Mouse (Mus musculus): ENCODE data around the gene BC030870. TPM values are rescaled to one million over a fixed set of nuclear protein-coding genes. Genes with fewer than 3 reads are reported as not detected.
"Not testable (repeated sequence)": the region's sequence is repeated elsewhere in the genome, so short reads cannot be mapped to it uniquely, and the experiment has no call there.

Gene BC030870
- polyA plus RNA-seq (2012; ENCODE audit: insufficient read depth, low replicate concordance) = not detected in 2 replicates

DNA sequence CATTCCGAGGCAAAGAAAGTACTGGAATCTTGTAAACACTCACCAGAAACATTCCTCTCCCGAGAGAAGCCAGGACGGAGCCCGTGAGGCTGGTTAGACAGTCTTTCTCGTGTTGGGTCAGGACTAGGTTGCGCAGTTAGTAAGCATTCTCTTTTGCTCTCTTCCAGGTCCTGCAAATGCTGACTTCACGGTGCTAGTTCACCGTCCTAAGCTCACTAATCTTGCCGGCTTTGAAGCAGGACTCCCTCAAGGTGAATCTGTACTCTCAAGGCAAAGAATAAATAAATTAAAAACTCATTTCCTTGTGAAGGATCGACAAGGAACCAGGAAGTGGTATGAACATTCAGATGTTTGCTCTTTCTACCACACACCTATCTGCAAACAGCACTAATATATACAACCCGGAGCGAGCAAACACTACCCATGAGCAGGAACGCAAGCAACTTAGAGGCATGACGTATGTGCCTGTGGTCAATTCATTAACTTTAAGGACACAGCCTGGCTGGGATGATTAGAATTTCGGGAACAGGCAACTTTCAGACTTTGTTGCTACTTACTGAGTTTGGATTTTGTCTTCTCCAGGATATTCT lies at the start of gene BC030870:
TSS of gene BC030870 (minus strand) at position 365 of the 590 bp plus-strand sequence.
- Histone ChIP-seq H3K9me3 (peaks cover 12% of the 10 kb centered on the region), H3K4me1 (no peaks in the 10 kb centered on the region), H3K36me3 (replicated peaks; ENCODE audit: low read length) (no peaks in the 10 kb centered on the region), H3K27me3 (replicated peaks) (no peaks in the 10 kb centered on the region), H3K4me3 (replicated peaks) (no peak within 1 kb of the TSS)
- TF ChIP-seq GATA1 (IDR thresholded peaks at IDR 0.05; ENCODE audit: borderline replicate concordance, low read length) (no peak), FLI1 (IDR thresholded peaks at IDR 0.05; ENCODE audit: low read length) (no peak)

DNA sequence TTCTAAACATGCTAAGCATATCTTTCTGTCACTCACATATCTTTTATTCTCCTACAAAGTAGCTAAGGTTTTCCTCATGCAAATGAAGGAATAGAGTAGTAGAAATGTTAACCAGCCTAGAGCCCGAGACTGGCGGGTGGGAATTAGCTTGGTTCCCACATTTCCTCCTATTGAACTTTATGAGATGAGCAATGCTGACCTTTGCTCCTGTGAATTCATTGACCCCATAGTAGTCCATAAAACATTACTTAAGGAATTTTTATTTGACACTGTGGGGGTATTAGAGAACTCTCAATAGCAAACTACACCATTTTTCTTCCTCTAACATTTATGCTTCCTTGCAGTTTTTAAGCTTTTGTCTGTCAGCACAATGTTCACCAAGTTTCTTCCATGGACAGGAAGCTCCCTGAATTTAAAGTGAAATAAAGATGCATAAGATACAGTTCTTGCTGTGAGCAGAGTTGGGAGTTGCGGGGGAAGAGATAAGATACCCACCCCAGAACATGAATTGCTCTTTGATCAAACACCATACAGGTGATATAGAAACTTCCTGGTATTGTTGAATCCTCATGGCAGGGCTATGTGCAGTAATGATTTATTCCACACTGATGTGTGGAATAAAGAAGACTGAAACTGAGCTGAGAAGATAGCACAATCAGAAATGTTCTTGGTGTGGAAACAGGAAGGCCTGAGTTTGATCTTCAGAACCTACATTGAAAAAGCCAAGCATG lies 45.5 kb upstream of the BC030870 start:
- H3K4me3 ChIP-seq (replicated peaks) = no peak overlapping the region
- H3K27me3 ChIP-seq (replicated peaks) = no peaks in the 10 kb centered on the region
- 0 out of 2 replicates have a peak, but pooled peaks cover 6% of the 10 kb centered on the region for H3K9me3 ChIP-seq
- no peaks in the 10 kb centered on the region for H3K4me1 ChIP-seq
- H3K36me3 ChIP-seq (replicated peaks; ENCODE audit: low read length) = no peaks in the 10 kb centered on the region
- no peak for TF ChIP-seq FLI1 (IDR thresholded peaks at IDR 0.05; ENCODE audit: low read length)
- TF ChIP-seq GATA1 (IDR thresholded peaks at IDR 0.05; ENCODE audit: borderline replicate concordance, low read length) = no peak

DNA sequence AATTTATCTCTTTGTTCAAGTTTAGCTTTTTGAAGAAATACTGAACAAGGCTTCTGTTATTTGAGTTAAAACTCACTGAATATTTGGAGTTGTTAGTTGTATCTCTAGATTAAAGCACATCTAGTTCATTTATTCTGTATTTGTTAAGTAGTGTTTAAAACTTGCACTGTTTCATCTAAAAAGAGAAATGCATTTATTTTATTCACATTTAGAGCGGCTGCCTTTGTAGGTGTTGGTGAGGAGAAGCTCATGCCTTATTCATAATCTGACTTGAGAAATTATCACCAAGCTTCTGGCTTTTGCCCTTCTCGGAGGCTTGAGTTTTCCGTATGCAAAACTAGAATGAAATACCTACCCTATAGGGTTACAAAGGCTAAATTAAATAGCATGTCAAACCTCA lies 39.8 kb upstream of the BC030870 start:
- Histone ChIP-seq H3K4me1 (no peaks in the 10 kb centered on the region), H3K36me3 (replicated peaks; ENCODE audit: low read length) (no peaks in the 10 kb centered on the region), H3K4me3 (replicated peaks) (no peak overlapping the region), H3K9me3 (no peaks in the 10 kb centered on the region), H3K27me3 (replicated peaks) (no peaks in the 10 kb centered on the region)
- TF ChIP-seq FLI1 (IDR thresholded peaks at IDR 0.05; ENCODE audit: low read length) (no peak), GATA1 (IDR thresholded peaks at IDR 0.05; ENCODE audit: borderline replicate concordance, low read length) (no peak)

DNA sequence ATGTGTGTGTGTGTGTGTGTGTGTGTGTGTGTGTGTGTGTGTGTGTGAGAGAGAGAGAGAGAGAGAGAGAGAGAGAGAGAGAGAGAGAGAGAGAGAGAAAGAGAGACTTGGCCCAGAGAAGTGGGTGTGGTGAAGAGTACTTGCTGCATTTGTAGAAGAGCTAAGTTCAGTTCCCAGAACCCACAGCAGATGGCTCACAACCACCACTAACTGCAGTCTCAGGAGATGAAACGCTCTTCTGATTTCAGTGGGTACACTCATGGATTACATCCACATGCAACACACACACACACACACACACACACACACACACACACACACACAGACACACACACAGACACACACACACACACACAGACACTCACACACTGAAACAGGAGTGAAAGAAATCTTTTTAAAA lies 31.3 kb upstream of the BC030870 start:
- not testable (repeated sequence) for H3K4me3 ChIP-seq (replicated peaks); H3K27me3 ChIP-seq (replicated peaks); H3K4me1 ChIP-seq; H3K36me3 ChIP-seq (replicated peaks; ENCODE audit: low read length)
- peaks cover 19% of the 10 kb centered on the region for H3K9me3 ChIP-seq

DNA sequence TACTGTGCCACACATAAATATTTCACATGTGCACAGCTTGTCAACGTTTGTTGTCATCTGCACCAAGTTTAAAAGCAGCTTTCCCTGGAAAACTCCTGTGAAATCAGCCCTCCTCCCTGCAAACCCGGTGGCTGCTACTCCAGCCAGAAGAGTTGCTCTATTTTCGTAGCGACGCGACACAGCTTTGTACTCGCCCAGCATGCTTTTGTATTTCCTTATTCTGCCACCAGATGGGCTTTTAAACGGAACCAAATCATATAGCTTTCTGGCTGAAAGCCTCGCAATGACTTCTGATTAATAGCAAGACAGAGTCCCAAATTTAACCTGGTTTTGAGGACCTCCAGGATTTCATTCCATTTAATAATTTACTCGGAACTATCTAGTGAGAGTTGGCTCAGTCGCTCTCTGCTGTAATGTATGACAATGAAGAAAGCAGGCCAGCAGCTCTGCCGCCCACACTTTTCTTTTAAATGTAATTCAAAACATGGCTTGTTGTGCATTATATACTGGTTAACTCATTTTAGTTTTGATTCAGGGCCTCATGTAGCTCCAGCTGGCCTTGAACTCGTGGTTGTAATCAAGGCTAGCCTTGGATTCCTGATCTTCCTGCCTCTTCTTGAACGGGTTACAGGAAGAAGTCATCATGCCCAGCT lies 29.9 kb upstream of the BC030870 start:
- Histone ChIP-seq H3K36me3 (replicated peaks; ENCODE audit: low read length) (no peaks in the 10 kb centered on the region), H3K9me3 (peaks cover 19% of the 10 kb centered on the region), H3K4me1 (no peaks in the 10 kb centered on the region), H3K4me3 (replicated peaks) (no peak overlapping the region), H3K27me3 (replicated peaks) (no peaks in the 10 kb centered on the region)
- TF ChIP-seq FLI1 (IDR thresholded peaks at IDR 0.05; ENCODE audit: low read length) (no peak), GATA1 (IDR thresholded peaks at IDR 0.05; ENCODE audit: borderline replicate concordance, low read length) (no peak)

DNA sequence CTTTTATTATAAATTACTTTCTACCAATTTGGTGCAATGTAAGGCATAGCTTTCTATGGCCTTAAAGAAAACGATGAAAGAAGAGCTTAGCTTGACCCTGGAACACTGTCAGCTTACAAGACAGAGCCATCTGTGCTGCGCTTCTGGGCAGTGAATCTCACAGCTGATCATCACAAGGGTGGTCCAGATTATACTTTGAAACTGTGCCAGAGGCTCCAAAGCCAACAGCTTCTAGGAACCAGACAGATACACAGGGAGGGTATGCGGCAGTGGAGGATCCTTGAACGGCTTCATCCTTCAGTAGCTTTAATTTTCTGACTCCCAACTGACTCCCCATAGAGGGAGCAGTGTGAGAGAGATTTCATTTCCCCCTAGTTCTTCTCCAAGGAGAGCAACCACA lies 28.5 kb upstream of the BC030870 start:
- TF ChIP-seq GATA1 (IDR thresholded peaks at IDR 0.05; ENCODE audit: borderline replicate concordance, low read length) (no peak), FLI1 (IDR thresholded peaks at IDR 0.05; ENCODE audit: low read length) (no peak)
- Histone ChIP-seq H3K27me3 (replicated peaks) (no peaks in the 10 kb centered on the region), H3K4me3 (replicated peaks) (no peak overlapping the region), H3K36me3 (replicated peaks; ENCODE audit: low read length) (no peaks in the 10 kb centered on the region), H3K4me1 (no peaks in the 10 kb centered on the region), H3K9me3 (peaks cover 19% of the 10 kb centered on the region)

DNA sequence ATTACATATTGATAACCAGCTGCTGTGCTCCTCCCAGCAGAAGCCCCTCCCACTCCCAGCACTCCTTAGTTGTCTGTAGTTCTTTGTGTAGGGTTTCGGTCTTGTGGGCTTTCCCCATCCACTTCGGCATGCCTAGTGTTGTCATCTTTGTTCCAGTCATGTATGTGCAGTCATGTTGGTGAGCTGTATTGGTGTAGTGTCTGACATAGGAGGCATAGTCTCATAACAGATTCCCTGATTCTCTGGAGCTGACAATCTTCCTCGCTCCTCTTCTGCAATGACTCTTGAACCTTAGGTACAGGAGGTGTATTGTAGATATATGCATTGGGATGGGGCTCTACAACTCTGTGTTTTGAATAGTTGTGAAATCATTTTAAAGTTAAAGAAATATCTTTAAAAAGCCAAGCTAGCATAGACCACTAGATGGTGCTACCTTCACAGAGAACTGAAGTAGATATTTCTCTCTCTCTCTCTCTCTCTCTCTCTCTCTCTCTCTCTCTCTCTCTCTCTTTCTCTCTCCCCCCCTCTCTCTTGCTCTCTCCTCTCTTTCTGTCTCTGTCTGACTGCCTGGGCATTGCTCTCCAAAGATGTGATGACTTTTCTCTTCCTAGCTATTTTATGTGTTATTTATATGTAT lies 9.6 kb upstream of the BC030870 start:
- TF ChIP-seq GATA1 (IDR thresholded peaks at IDR 0.05; ENCODE audit: borderline replicate concordance, low read length) (no peak), FLI1 (IDR thresholded peaks at IDR 0.05; ENCODE audit: low read length) (no peak)
- Histone ChIP-seq H3K4me1 (no peaks in the 10 kb centered on the region), H3K27me3 (replicated peaks) (no peaks in the 10 kb centered on the region), H3K36me3 (replicated peaks; ENCODE audit: low read length) (no peaks in the 10 kb centered on the region), H3K9me3 (no peaks in the 10 kb centered on the region), H3K4me3 (replicated peaks) (no peak overlapping the region)

DNA sequence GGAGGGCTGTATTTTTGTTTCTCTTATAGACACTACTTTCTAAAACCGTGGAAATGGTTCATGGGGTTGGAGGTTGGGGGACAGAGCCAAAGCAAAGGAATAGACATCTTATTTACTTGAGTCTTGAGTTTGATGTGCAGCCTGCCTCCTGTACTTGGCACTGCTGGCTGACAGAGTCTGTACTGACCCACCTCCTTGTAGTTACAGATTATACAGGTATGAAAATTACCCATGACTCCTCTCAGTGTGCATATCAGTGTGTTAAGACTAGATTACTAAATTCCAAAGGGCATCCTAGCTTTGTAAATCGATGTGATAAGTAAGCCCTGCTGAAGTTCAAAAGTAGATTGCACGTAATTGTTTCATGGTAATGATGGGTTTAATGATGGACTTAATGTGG lies 2.9 kb downstream of the BC030870 start:
- H3K27me3 ChIP-seq (replicated peaks) = no peaks in the 10 kb centered on the region
- peaks cover 6% of the 10 kb centered on the region for H3K9me3 ChIP-seq
- no peaks in the 10 kb centered on the region for H3K36me3 ChIP-seq (replicated peaks; ENCODE audit: low read length)
- H3K4me3 ChIP-seq (replicated peaks) = no peak overlapping the region
- no peak for TF ChIP-seq GATA1 (IDR thresholded peaks at IDR 0.05; ENCODE audit: borderline replicate concordance, low read length)
- TF ChIP-seq FLI1 (IDR thresholded peaks at IDR 0.05; ENCODE audit: low read length) = no peak
- H3K4me1 ChIP-seq = no peaks in the 10 kb centered on the region

DNA sequence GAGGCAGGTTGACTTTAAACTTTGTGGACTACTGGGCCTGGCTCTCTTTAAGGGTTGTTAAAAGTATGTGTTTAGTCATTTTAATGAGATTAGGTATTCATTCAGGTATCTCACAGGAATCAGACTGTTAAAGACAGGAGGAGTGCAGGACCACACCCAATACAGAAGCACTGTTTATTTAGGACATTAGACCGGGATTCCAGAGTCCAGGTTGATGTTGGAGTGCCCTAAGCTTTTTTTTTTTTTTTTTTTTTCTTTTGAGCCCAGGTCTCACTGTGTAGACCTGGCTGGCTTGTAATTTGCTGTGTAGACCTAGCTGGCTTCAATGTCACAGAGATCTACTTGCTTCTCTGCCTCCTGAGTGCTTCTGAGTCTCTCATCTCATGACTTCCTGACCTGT lies 3.3 kb downstream of the BC030870 start:
- TF ChIP-seq GATA1 (IDR thresholded peaks at IDR 0.05; ENCODE audit: borderline replicate concordance, low read length) (no peak), FLI1 (IDR thresholded peaks at IDR 0.05; ENCODE audit: low read length) (no peak)
- no peaks in the 10 kb centered on the region for H3K36me3 ChIP-seq (replicated peaks; ENCODE audit: low read length)

DNA sequence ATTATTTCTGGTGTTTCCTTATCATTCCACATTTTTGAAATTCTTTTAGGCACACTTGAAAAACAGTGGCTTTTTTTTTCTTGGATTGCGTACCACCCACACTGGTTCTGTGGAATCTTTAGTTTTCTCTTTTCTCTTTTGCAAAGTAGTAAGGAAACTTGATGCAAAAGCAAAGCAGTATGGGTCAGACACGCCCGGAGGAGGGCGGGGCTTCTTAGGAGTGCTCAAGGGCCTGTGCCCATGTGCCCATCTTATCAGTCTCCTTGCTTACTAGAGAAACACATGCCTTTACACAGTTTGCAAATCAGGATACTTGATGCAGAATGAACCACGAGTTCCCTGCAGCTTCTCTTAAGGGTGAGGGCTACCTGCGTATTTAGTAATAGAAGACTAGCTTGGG lies 17.3 kb downstream of the BC030870 start:
- TF ChIP-seq GATA1 (IDR thresholded peaks at IDR 0.05; ENCODE audit: borderline replicate concordance, low read length) = no peak
- H3K9me3 ChIP-seq = no peaks in the 10 kb centered on the region
- no peaks in the 10 kb centered on the region for H3K36me3 ChIP-seq (replicated peaks; ENCODE audit: low read length)
- H3K4me1 ChIP-seq = no peaks in the 10 kb centered on the region; the same call in 1 of the 2 replicates
- H3K4me3 ChIP-seq (replicated peaks) = no peak overlapping the region
- H3K27me3 ChIP-seq (replicated peaks) = no peaks in the 10 kb centered on the region

More for the DNA sequence above, 3.3 kb downstream of the BC030870 start:
- Histone ChIP-seq H3K9me3 (peaks cover 2% of the 10 kb centered on the region; the same call in 1 of the 2 replicates), H3K4me1 (no peaks in the 10 kb centered on the region), H3K27me3 (replicated peaks) (no peaks in the 10 kb centered on the region), H3K4me3 (replicated peaks) (no peak overlapping the region)
